Mouse (Mus musculus) embryonic facial prominence, embryonic 14.5 days (tissue): ENCODE results near the gene Rps6ka2. TPM values are rescaled to one million over a fixed set of nuclear protein-coding genes. Genes with fewer than 3 reads are reported as not detected.

Experiments
- ATAC-seq: fragments of 200-750 bp; cut with Nextera tagmentation; 2 replicates; pipeline ENCODE4 v1.8.0; 2017; ENCODE audit warnings: low read depth, moderate number of reproducible peaks, moderate TSS enrichment
- DNase-seq: peaks from one replicate; pipeline ENCODE4 v3.0.0-alpha.2; 2015; ENCODE audit warnings: low spot score
- H3K27ac ChIP-seq: fragments of 300-500 bp; sonication (generic); replicated peaks from 2 replicates; pipeline ENCODE4 v1.5.1; 2014; ENCODE audit warnings: low read depth, mild to moderate bottlenecking, low read length, moderate library complexity
- H3K27me3 ChIP-seq: fragments of 300-500 bp; sonication (generic); replicated peaks from 2 replicates; pipeline ENCODE4 v1.6.1; 2014; ENCODE audit warnings: low read length; ENCODE audit not compliant: control insufficient read depth, insufficient read depth
- H3K36me3 ChIP-seq: fragments of 300-500 bp; sonication (generic); 2 replicates; pipeline ENCODE4 v1.6.1; 2014; ENCODE audit warnings: low read length, mixed read lengths; ENCODE audit not compliant: control insufficient read depth, insufficient read depth
- H3K4me1 ChIP-seq: fragments of 300-500 bp; sonication (generic); 2 replicates; pipeline ENCODE4 v1.6.1; 2014; ENCODE audit warnings: antibody characterized with exemption, low read length; ENCODE audit not compliant: control insufficient read depth, insufficient read depth
- H3K4me2 ChIP-seq: fragments of 300-500 bp; sonication (generic); 2 replicates; pipeline ENCODE4 v1.6.1; 2014; ENCODE audit warnings: low read depth, mild to moderate bottlenecking, low read length, moderate library complexity, mixed read lengths
- H3K4me3 ChIP-seq: fragments of 300-500 bp; sonication (generic); 2 replicates; pipeline ENCODE4 v1.5.1; 2014; ENCODE audit warnings: low read depth, mild to moderate bottlenecking, low read length
- H3K9ac ChIP-seq: fragments of 300-500 bp; sonication (generic); 2 replicates; pipeline ENCODE4 v1.6.1; 2014; ENCODE audit warnings: low read depth, mild to moderate bottlenecking, low read length, moderate library complexity, mixed read lengths
- H3K9me3 ChIP-seq: fragments of 300-500 bp; sonication (generic); 2 replicates; pipeline ENCODE4 v1.6.1; 2016; ENCODE audit warnings: low read length; ENCODE audit not compliant: control insufficient read depth
- whole genome bisulfite sequencing: fragments of 180-500 bp; shearing (Covaris S2); extraction: QIAGEN DNeasy Blood & Tissue Kit; methylation state at CpG from one replicate; pipeline ENCODE4 v1.1.7; 2014; 5-methylcytosine and 5-hydroxymethylcytosine counted together
- polyA plus RNA-seq: library from polyadenylated mRNA; unstranded; fragments of >200 nt; fragmentation: Nextera tagmentation; extraction: Ambion mirVana; gene quantifications from 2 replicates; pipeline ENCODE4 v1.2.1, GENCODE M21; 2014

The Rps6ka2 gene
- polyA plus RNA-seq, 1 experiment from 2014 or later = 14.0 TPM

DNA sequence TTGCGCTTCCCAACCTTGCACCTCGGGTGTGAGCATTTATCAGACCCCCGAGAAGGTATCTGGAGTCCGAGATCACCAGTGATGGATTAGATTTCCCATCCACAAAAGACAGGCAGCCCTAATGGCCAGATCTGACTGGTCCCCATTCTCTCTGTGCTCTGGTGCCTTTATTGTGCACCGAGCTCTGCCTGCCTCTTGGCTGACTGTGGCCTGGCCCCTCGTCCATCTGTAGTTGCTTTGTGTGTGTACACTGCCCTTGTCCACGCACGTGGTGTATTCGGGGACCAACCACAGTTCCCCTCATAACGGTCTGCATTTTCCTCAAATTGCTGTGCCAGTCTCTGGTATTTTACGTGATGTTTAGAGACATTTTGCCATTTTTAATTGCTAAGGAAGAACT is 40.7 kb downstream of the Rps6ka2 start:
- Histone ChIP-seq H3K4me1 (no peaks in the 10 kb centered on the region; the same call in 1 of the 2 replicates), H3K4me3 (no peak overlapping the region), H3K36me3 (no peaks in the 10 kb centered on the region), H3K27ac (no peak overlapping the region), H3K9ac (no peak overlapping the region), H3K27me3 (no peaks in the 10 kb centered on the region), H3K4me2 (no peak overlapping the region), H3K9me3 (no peaks in the 10 kb centered on the region)
- ATAC-seq = no peak
- 60% methylated on average over 11 of the region's 11 CpGs for whole genome bisulfite sequencing
- DNase-seq = no peak

DNA sequence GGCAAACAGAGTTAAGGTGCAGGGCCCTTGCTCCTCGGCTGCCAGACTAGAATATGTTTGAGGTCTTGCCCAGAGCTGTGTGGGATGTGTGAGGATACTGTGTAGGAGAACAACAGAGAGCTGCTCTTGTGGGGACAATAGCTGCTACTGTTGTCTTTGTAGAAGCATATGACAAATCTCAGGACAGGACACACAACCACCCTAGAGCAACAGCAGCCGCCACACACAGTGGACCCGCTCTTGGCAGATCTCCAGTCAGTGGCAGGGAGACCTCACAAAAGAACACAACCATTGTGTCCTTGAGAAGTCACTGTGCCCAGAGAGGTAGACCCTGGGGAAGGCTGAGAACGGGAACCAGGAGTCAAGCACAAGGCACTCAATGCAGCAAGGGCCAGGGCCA is 42.0 kb downstream of the Rps6ka2 start:
- H3K27me3 ChIP-seq = no peaks in the 10 kb centered on the region
- no peak overlapping the region for H3K9ac ChIP-seq
- no peak overlapping the region for H3K27ac ChIP-seq
- ATAC-seq = no peak
- H3K4me2 ChIP-seq = no peak overlapping the region
- no peak overlapping the region for H3K4me3 ChIP-seq
- DNase-seq = no peak
- H3K9me3 ChIP-seq = no peaks in the 10 kb centered on the region
- no peaks in the 10 kb centered on the region for H3K36me3 ChIP-seq
- 61% methylated on average over 4 of the region's 4 CpGs for WGBS
- H3K4me1 ChIP-seq = no peaks in the 10 kb centered on the region

DNA sequence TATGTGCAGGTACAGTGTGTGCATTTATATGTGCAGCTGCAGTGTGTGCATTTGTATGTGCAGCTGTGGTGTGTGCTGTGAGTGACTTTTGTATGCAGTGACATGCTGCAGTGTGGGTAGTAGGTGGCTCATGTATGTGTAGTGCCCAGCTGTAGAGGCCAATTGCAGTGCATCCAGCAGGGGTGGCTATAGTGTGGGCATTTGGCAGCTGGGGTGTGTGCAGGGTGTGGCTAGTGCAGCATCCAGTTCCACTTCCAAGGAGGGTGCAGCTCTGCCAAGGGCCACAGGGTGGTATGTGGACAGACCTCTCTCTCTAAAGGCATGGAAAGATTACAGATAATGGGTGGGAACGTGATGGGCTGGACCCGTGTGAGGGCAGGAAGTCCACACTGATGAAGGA is 43.3 kb downstream of the Rps6ka2 start:
- H3K9me3 ChIP-seq = no peaks in the 10 kb centered on the region
- no peaks in the 10 kb centered on the region for H3K4me1 ChIP-seq
- no peaks in the 10 kb centered on the region for H3K36me3 ChIP-seq
- H3K27me3 ChIP-seq = no peaks in the 10 kb centered on the region
- ATAC-seq (no peak), DNase-seq (no peak)
- no peak overlapping the region for H3K9ac ChIP-seq
- no peak overlapping the region for H3K4me3 ChIP-seq
- WGBS = 55% methylated on average over 2 of the region's 2 CpGs
- no peak overlapping the region for H3K4me2 ChIP-seq
- H3K27ac ChIP-seq = no peak overlapping the region

DNA sequence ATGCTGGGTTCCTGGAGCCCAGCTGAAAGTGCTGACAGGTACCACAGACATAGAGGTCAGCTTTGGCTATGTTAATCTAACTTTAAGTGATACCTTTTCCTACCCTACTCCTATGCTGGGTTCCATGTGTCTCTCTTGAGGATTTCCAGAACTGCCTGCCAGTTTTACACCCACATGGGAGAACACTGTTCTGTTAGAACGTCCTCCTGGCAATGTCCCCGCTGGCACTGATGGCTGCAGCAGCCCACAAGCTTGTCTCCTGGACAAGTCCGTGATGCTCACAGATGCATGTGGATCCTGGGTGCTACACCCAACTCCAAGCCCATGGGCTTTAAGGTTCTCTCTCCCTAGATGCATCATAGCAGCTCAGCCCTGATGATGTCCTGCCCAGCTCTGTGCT is 44.1 kb downstream of the Rps6ka2 start:
- Histone ChIP-seq H3K4me1 (peaks cover 4% of the 10 kb centered on the region), H3K4me2 (no peak overlapping the region), H3K4me3 (no peak overlapping the region), H3K27ac (no peak overlapping the region), H3K36me3 (no peaks in the 10 kb centered on the region), H3K9ac (no peak overlapping the region), H3K27me3 (no peaks in the 10 kb centered on the region), H3K9me3 (no peaks in the 10 kb centered on the region)
- DNase-seq (no peak), ATAC-seq (no peak)
- 94% methylated on average over 3 of the region's 3 CpGs for WGBS

DNA sequence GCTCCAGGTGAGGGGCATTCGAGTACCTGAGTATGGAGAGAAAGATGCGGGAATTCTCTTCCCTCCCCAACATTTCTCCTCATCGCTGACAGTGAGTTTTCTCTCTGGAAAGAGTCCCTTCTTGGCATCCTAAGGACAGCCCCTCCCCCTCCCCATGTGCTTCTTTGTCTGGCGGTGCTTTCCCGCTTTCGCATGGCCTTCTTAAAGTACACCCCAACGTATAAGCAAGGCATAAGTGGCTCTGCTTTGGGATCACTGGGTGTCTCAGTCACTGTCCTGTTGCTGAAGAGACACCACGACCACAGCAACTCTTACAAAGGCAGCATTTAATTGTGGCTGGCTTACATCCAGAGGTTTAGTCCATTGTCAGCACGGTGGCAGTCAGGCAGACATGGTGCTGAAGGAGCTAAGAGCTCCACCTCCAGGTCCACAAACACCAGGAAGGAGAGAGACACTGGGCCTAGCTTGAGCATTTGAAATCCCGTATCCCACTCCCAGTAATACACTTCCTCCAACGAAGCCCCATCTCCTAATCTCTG is 47.9 kb downstream of the Rps6ka2 start:
- H3K9me3 ChIP-seq = no peaks in the 10 kb centered on the region
- H3K4me1 ChIP-seq = peaks cover 4% of the 10 kb centered on the region
- DNase-seq (no peak), ATAC-seq (no peak)
- H3K4me3 ChIP-seq = no peak overlapping the region
- no peak overlapping the region for H3K4me2 ChIP-seq
- 72% methylated on average over 11 of the region's 11 CpGs for WGBS
- no peak overlapping the region for H3K9ac ChIP-seq
- H3K27me3 ChIP-seq = no peaks in the 10 kb centered on the region
- H3K36me3 ChIP-seq = no peaks in the 10 kb centered on the region
- H3K27ac ChIP-seq = no peak overlapping the region

DNA sequence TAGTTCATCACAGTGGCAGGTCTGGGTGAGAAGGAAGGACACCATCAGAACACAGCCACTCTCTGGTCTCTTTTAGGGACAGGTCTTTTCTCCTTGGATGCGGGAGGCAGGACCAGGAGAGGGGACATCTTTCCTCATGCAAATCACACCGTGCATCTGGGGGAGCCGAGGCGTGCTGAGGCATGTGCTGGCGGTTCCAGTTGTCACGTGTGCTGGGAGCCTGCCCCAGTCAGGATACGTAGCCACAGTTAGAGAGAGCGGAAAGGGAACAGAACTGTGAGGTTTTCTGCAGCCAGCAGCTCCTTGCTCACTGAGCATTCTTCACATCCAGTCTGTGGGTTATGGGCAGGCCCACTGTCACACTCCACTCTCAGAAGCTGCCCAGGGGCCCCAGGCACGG is 48.5 kb downstream of the Rps6ka2 start:
- Histone ChIP-seq H3K27ac (no peak overlapping the region), H3K36me3 (no peaks in the 10 kb centered on the region), H3K4me2 (no peak overlapping the region), H3K9ac (no peak overlapping the region), H3K4me1 (peaks cover 4% of the 10 kb centered on the region), H3K4me3 (no peak overlapping the region), H3K27me3 (no peaks in the 10 kb centered on the region), H3K9me3 (no peaks in the 10 kb centered on the region)
- ATAC-seq (no peak), DNase-seq (no peak)
- WGBS = 76% methylated on average over 9 of the region's 9 CpGs

DNA sequence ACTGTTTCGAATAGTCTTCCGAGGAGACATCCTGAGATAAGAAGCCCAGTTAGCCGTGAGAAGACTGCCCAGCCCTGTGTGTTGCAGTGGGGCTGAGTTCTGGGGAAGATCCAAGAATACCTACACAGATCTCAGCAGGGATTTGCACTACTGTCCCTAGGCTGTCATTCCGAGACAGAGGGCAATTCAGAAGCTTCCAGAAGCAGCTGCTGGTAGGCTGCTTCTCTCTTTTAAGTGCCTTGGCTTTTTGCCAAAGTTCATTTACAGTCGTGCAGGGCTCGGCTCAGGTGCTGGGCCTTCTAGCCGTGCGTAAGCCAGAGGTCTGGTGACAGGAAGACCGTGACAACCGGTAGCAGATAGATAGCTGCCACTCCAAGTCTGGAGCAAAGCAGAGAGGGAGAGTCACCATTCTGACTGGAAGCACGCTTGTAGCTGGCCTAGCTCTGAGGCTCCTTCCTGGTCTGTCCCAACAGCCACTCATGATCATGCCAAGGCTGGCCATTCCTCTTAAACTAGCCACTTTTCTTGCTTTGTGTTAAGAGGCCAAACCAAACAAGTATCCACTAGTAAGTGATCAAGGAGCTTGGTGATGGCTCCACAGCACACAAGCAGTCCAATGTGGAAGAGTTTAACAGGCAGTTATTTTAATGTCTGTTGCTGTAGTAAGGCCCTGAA is 49.3 kb downstream of the Rps6ka2 start:
- ATAC-seq (peak; percentile 36; the same call in 1 of the 2 replicates), DNase-seq (peak; percentile 82)
- Histone ChIP-seq H3K9ac (no peak overlapping the region), H3K36me3 (no peaks in the 10 kb centered on the region), H3K9me3 (no peaks in the 10 kb centered on the region), H3K27me3 (no peaks in the 10 kb centered on the region), H3K4me2 (no peak overlapping the region), H3K4me3 (no peak overlapping the region), H3K4me1 (peaks cover 4% of the 10 kb centered on the region), H3K27ac (peak overlapping the region; percentile 23; the same call in 1 of the 2 replicates)
- WGBS = 47% methylated on average over 11 of the region's 11 CpGs

DNA sequence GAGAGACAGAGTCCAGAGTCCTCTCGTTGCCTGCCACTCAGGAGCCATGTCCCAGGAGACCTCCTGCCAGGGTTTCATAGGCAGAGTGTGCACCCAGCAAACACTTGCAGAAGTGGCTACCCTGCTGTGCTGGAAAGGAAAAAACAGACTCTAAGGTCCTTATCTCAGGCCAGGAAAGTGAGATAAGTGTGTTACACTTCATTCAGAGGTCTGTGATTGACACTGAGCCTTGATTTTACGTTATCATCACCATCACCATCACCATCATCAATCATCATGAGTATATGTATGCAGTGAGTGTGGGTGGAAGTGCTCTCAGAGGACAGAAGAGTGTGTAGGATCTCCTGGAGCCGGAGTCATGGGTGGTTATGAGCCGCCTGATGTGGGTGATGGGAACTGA is 51.4 kb downstream of the Rps6ka2 start:
- Histone ChIP-seq H3K9ac (no peak overlapping the region), H3K27me3 (no peaks in the 10 kb centered on the region), H3K4me2 (no peak overlapping the region), H3K4me1 (peaks cover 4% of the 10 kb centered on the region), H3K36me3 (no peaks in the 10 kb centered on the region), H3K4me3 (no peak overlapping the region), H3K27ac (no peak overlapping the region), H3K9me3 (0 out of 2 replicates have a peak, but pooled peaks cover 2% of the 10 kb centered on the region)
- WGBS = 84% methylated on average over 4 of the region's 4 CpGs
- DNase-seq = no peak
- ATAC-seq = no peak

DNA sequence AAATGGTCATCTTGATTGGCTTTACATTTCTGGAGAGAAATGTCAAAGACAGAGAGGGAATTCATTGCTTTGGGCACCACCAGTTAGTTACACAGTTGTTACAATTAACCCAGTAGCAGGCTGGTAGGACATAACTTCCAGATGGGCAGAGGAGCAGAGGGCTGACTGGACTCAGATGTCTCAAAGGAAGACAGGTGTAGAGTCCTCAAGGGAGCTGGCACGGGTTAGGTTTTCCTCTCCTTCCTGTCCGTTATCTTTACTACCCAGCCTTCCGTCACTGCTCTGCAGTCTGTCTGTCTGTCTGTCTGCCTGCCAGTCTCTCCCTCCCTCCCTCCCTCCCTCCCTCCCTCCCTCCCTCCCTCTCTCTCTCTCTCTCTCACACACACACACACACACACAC is 52.3 kb downstream of the Rps6ka2 start:
- Histone ChIP-seq H3K36me3 (no peaks in the 10 kb centered on the region), H3K27ac (no peak overlapping the region), H3K9me3 (0 out of 2 replicates have a peak, but pooled peaks cover 2% of the 10 kb centered on the region), H3K27me3 (no peaks in the 10 kb centered on the region), H3K4me2 (no peak overlapping the region), H3K4me3 (no peak overlapping the region), H3K4me1 (peaks cover 10% of the 10 kb centered on the region), H3K9ac (no peak overlapping the region)
- DNase-seq (no peak), ATAC-seq (no peak)
- 56% methylated on average over 2 of the region's 3 CpGs for WGBS
